Mouse (Mus musculus): ENCODE results near the gene Dstn.

Dstn gene

GRCm38 (mm10) chr2:143914760-143915599 is at the start of gene Dstn:
TSS of gene Dstn (plus strand) at chr2:143915320.
- peak; percentile 97 to 98 for DNase-seq (ENCODE audit: low spot score in 2 of 2)

DNA sequence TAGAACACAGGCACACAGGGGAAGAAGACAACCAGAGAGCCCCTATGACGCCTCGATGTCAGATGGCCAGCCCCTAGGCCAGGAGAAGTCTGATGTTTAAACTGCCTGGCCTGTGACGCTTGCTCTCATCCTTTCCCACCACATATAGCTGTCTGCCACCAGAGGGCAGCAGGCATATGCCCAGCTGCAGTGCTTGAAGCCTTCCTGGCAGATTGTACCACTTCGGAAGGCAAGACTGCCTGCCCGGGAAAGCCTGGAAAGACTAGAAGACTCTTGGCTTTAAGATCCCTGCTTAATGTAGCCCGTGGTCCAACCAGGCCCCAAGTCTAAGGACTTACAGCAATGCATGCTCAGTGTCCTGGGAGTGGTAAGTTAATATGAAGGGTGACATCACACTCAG is 47.8 kb upstream of the Dstn start:
- DNase-seq (ENCODE audit: low spot score in 2 of 2), result peak; percentile 67 to 84

GRCm38 (mm10) chr2:143870936-143871688 is 44.0 kb upstream of the Dstn start:
- peak; percentile 62 to 75 for DNase-seq (ENCODE audit: low spot score in 2 of 2)

DNA sequence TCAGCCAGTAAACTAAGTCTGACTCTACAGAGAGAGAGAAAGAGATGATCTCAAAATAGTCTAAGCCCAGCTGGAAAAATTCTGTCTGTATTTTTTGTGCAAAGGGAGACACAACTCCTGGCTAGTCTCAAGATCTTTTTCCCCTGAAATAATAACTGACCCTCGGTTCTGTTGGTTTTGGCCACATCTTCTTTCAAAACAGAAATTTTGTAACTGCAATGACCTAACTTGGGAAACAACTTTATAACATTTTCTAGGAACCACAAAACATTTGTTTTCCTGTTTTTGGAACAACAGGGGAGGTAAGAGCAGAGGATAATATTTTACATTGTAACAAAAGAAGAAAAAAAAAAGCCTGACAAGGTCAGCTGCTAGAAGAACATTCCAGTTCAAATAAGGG is 39.1 kb upstream of the Dstn start:
- peak in 1 of 2 experiments; percentile 36 for DNase-seq (ENCODE audit: low spot score in 2 of 2)

DNA sequence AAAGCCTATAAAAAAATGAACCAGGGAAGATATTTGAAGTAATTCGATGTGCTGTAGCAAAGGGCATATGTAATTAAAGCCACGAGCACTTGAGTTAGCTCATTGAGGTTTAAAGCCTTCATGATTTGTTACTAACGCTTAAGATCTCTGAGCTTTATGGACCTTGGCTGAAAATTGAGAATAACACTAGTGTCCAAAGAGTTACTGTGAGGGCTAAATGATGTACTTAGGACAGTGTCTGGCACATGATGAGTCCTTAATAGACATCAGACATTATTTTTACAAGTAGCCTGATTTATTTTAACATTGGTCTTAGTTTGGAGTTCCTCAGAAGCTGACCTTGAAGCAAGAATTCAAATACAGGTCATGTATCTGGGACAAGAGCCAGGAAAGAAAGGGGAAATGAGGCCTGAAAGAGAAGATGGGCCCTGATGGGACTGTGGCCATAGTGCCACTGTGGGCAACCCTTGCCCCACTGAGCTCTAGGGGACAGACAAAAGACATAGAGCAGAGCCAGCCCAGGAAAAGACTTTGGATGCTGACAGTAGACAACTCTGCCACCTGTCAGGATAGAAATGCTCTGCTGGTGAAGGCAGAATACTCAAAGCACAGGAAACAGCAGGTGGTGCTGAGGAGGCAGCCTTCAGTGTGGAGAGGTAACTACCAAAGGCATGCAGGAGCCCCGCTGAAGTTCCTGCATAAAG is 38.0 kb upstream of the Dstn start:
- no peak for DNase-seq (ENCODE audit: low spot score in 2 of 2)

- DNase-seq (ENCODE audit: low spot score in 2 of 2), result no peak
These were observed 35.8 kb upstream of the Dstn start for GRCm38 (mm10) chr2:143879311-143879710.

DNA sequence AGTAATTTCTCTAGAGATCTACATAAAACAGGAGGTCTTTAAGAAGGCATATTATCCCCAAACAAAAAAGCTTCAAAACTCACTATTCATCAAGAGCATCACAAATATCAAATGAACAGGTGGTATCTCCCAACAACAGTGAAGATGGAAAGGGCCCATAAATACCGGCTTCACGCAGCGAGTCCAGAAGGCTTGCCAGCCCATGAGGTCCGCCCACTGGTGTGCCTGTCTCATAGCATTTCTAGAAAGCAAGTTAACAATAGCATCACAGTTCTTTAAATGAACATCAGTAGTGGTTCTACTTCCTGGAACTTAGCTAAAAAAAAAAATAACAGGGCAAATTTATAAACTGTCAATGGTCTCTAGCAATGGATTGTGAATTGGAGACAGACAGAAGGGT is 33.1 kb upstream of the Dstn start:
- DNase-seq (ENCODE audit: low spot score in 2 of 2), result no peak

DNA sequence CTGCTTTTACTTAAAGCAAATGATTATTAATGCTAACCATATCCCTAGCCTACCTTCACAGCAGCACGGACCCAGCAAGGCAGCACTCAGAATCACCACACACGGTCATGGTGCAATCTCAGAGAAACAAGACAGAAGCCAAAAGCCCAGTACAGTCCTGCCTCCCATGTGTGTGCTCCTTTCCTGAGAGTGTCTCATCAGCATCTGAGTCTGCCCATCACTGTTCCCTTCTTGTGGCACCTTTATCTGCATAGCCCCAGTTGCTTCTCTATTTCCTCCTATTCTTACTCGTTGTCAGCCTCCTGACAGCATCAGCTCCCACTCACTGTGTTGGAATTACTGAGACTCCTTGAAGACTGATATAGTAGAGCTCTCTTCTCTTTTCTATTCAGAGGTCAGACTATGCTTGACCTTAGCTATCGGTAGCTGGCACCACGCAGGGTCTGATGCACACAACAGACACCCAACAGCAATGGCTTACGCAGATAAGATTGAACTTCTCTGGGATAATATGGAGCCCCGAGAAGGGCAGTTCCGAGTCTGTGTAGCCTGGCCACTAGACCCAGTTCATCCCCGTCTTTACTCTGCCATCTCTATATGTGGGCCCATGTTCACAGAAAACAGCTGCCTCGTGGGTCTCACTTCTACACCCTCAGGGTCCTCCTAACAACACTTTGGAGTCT is 32.4 kb upstream of the Dstn start:
- no peak for DNase-seq (ENCODE audit: low spot score in 2 of 2)

DNA sequence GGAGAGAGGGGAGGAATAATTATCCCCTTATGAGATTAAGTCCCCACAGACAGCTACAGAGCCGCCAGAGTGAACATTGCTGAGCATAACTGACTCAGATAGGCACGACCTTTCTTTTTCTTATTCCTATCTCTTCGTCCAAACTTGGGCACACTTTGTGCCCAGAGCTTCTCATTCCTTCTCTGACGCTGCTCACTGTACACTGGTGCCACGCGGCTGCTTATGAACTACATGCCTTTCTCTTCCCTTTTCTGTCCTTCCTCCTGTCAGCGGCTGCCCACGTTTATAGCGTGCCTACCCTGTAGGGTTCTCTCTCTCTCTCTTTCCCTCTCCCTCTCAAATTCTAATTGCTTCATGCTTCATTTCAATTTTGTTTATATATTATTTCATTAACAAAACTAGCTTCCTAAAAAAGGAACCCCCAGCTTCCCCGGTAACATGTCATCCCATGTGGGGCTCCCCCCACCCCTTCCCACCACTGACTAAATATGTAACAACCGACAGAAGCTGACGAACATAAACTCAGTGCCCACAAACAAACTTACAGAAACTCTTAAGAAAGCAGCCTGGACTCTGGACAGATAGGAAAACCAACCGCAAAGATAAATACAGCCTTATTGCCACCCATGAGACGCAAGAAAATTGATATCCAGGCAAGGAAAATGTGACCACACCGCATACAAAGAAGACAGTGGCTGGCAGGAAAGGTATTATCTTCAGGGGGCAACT is 25.8 kb upstream of the Dstn start:
- no peak for DNase-seq (ENCODE audit: low spot score in 2 of 2)

DNA sequence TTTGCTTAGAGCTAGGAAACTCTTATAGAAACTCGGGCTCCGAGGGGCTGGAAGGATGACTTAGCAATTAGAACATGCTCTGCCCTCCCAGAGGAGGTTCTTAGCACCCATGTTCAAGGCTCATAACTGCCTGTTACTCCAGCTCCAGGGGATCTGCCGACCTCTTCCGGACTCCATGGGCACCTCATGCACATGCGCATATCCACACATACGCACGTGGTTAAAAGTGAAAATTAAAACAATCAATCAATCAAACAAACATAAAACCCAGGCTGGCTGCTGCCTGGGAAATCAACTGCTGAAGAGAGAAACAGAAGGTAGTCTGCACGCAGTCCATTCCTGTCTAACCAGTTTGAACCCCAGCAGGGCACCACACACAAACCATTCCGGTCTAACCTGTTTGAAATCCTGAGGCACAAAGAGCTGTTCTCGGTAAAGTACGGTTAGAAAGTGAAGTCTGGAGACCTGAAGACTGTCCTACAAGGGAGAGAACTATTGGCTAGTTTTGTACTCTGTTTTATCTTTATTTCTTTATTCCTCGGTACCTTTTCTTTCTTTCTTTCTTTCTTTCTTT is 25.2 kb upstream of the Dstn start:
- no peak for DNase-seq (ENCODE audit: low spot score in 2 of 2)

DNA sequence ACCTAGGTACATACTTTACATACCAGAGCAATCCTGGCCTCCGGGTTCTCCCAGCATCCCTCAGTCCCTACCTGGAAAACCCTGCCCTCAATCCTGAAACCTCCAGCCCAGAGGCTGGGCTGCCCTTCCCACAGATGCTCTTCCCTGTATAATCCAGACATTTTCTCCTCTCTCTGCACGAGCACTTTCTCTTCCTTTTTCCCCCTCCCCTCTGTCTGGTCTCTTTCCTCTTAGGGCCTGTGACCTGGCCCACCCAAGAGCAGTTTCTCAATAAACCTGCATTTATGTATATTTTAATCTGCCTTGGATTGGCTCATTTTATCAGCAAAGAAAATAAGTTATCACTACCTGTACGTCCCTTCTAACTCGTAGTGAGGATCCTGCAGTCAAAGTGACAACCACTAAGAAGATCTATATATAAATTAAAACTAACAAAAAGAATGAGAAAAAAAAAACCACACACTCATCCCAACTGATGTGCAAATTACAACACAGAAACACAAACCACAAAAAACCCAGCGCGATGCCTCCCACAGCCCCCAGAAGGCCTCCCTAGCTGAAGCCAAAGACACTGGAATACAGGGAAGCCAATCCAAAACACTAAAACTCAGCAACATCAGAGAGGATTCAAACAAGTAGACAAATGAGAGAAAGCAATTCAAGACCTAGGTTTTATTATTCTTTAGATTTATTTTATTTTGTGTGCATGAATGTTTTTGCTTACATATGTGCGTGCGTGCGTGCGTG is 23.6 kb upstream of the Dstn start:
- DNase-seq (ENCODE audit: low spot score in 2 of 2), result no peak

GRCm38 (mm10) chr2:143899470-143900220 is 15.5 kb upstream of the Dstn start:
- no peak for DNase-seq (ENCODE audit: low spot score in 2 of 2)

DNA sequence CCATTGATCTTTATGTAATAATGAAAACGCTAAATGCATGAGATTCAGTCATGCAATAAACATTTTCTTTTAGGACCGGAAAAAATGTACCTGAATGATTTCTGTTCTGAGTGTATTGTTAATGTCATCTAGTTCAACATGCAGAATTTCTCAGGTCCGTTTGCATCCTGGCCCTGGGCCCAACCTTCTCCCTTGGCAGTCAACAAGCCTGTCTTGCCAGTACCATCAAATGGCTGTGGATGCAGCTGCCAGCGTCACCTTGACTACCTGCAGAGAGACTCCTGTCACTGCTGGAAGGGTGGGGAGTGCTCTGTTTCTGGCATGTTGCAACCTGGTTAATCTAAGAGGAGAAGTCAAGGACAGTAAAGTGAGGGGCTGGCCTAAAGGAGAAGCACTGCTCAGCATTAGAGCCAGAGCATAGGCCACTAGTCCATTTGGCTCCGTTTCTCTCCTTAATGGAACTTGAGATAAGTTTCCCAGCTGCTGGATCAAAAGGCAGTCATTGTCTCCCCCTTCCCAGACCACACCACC is 14.2 kb upstream of the Dstn start:
- no peak for DNase-seq (ENCODE audit: low spot score in 2 of 2)

- peak in 1 of 2 experiments; percentile 27 for DNase-seq (ENCODE audit: low spot score in 2 of 2)
These were observed 11.6 kb upstream of the Dstn start for GRCm38 (mm10) chr2:143903376-143904045.

GRCm38 (mm10) chr2:143904896-143905295 is 10.2 kb upstream of the Dstn start:
- DNase-seq (ENCODE audit: low spot score in 2 of 2), result no peak

DNA sequence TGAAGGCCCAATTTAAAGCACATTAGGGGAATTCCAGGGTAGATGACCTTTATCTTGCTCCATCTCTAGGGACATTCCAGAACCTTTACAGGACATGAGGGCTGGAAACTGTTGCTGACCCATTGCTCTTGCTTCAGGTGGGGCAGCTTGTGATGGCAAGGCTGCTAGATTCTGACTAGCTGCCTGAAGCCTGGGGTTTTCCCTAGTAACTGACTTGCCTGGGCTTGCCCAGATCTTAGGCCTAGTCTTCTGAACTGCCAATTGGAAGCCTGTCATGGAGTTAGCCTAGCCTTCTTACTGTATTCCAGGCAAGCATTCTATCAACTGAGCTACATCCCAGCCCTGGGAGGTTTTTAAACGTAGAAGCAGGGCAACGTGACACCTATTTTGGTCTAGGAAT is 5.9 kb upstream of the Dstn start:
- DNase-seq (ENCODE audit: low spot score in 2 of 2), result no peak

DNA sequence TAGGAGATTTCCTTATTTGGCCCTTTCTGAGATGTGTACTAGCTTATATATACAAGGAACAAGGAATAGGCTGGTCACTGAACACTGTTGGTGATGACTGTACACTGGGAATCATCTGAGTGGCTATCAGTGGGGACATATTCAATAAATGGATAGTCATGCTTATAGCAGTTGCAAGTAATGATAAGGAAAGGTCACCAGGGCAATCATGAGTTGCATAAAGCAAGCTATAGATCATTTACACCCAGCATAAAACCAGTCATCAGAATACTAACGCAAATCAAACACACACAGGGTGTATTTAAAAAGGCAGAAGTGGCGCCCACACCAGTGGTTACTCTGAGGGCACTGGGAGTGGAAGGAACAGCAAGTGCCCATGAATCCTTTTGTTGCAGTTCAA is 2.9 kb upstream of the Dstn start:
- DNase-seq (ENCODE audit: low spot score in 2 of 2), result no peak

DNA sequence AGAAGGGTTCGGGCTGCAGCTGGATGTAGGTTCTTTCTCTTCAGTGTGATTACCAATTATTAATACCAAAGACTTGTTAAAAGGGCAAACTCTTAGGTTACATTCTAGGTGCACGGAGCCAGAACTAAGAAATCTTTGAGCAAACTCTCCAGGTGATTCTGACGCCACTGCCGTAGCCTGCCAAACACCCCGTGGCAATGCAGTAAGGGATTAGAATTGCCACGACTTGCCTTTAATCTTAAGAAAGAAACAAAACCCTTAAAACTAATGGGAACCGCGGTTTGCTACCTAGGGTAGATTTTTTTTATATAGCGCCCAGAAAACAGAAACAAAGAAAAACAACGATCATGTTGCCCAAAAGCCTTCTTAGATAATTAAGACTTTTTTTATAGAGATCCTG is 899 bp upstream of the Dstn start:
- no peak for DNase-seq (ENCODE audit: low spot score in 2 of 2)
